ENCODE assay signal across 15 mouse cellular contexts in genomic region chr8:36304809-36305208, GRCm38 (mm10).
"Had no signal": no experiment of that assay in that cellular context is flagged by ENCODE, and none has a peak within 500 bp of the region (broad histone marks: within the 10 kb centered on the region; RNA-seq: fewer than 3 reads in every experiment).

No protein-coding gene starts in this region.

- DNase-seq: heart, postnatal 14 days; heart, postnatal 36 days; heart, postnatal 4 days; kidney, adult 11 months; kidney, adult 18-20 months; kidney, adult 2 months; kidney, adult 8-10 months; kidney, adult 9 months; kidney, postnatal 10 days; kidney, postnatal 14 days; kidney, postnatal 25 days; kidney, postnatal 36 days; kidney, postnatal 4 days; layer of hippocampus, adult 9-11 months; layer of hippocampus, postnatal 36 days had no signal
